Mouse (Mus musculus): ENCODE results near the gene Ric1. TPM values are rescaled to one million over a fixed set of nuclear protein-coding genes. Genes with fewer than 3 reads are reported as not detected.

Gene Ric1
- polyA plus RNA-seq, 2 experiments = 22.7 to 31.4 TPM

DNA sequence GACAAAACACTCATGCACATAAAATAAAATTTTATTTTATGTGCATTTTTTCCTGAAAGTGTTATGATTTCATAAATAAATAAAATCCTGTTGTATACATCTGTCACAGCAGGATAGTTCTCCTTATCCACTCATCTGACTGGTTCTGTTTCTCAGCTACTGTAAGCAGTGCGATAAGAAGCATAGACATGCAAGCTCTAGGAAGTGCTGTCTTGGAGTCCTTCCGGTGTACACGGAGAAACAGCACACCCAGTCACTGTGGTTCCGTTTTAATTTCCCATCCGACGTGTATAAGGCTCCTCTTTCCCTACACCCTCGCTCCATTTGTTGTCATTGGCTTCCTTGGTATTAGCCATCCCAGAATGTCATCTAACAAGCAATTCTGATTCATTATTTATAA lies 24.2 kb upstream of the Ric1 start:
- no peaks in the 10 kb centered on the region for H3K9me3 ChIP-seq (ENCODE audit: control insufficient read depth, low read length)
- ATAC-seq (ENCODE audit: low FRiP score, low read depth) (no peak), DNase-seq (ENCODE audit: low spot score) (no peak)
- H3K4me3 ChIP-seq (replicated peaks; ENCODE audit: low read length) = no peak overlapping the region
- no peak overlapping the region for H3K9ac ChIP-seq (ENCODE audit: low read depth, low read length, severe bottlenecking)
- H3K27me3 ChIP-seq (ENCODE audit: control insufficient read depth, insufficient read depth, low read length) = no peaks in the 10 kb centered on the region
- H3K4me2 ChIP-seq (replicated peaks; ENCODE audit: low read depth, low read length, severe bottlenecking) = no peak overlapping the region
- no peaks in the 10 kb centered on the region for H3K36me3 ChIP-seq (ENCODE audit: control insufficient read depth, insufficient read depth, low read length)
- TF ChIP-seq POLR2A (IDR thresholded peaks at IDR 0.05; ENCODE audit: borderline replicate concordance, extremely low read depth, insufficient read depth, insufficient read length) = no peak
- WGBS = 82% methylated on average over 7 of the region's 7 CpGs
- no peak overlapping the region for H3K27ac ChIP-seq (replicated peaks; ENCODE audit: low read depth, low read length)
- no peaks in the 10 kb centered on the region for H3K4me1 ChIP-seq (ENCODE audit: control insufficient read depth, insufficient read depth, low read length)

DNA sequence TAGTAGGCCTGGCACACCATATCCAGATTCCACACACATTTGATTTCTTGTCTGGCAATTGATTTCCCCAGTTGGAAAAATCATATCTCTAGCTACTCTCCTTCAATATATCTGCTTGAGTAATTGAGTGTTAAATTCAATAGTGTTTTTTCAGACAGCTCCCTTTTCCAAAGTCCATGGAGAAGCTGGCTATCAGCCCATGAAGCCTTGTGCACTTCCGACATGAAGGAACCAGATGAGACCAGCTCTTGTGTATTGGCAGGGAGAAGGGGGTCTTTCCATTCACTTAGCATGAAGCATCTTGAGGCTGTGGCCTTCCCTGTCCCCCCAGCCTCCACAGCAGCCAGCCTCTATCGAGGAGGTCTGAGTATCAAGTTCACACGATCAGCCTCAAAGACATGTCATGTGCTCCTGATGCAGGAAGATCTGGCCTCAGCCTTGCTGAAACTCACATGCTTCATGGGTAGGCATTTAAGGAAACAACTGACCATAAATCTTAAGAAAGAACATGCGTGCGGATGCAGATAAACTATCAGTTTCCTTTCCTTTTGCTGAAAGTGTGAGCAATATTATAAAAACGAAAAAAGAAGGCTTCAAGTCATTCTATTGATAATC lies 23.1 kb upstream of the Ric1 start:
- Histone ChIP-seq H3K27ac (replicated peaks; ENCODE audit: low read depth, low read length) (no peak overlapping the region), H3K9me3 (ENCODE audit: control insufficient read depth, low read length) (no peaks in the 10 kb centered on the region), H3K9ac (ENCODE audit: low read depth, low read length, severe bottlenecking) (no peak overlapping the region), H3K4me3 (replicated peaks; ENCODE audit: low read length) (no peak overlapping the region), H3K27me3 (ENCODE audit: control insufficient read depth, insufficient read depth, low read length) (no peaks in the 10 kb centered on the region), H3K4me1 (ENCODE audit: control insufficient read depth, insufficient read depth, low read length) (no peaks in the 10 kb centered on the region), H3K36me3 (ENCODE audit: control insufficient read depth, insufficient read depth, low read length) (no peaks in the 10 kb centered on the region), H3K4me2 (replicated peaks; ENCODE audit: low read depth, low read length, severe bottlenecking) (no peak overlapping the region)
- DNase-seq (ENCODE audit: low spot score) = no peak
- TF ChIP-seq POLR2A (IDR thresholded peaks at IDR 0.05; ENCODE audit: borderline replicate concordance, extremely low read depth, insufficient read depth, insufficient read length) = no peak
- WGBS = 72% methylated on average over 6 of the region's 6 CpGs
- ATAC-seq (ENCODE audit: low FRiP score, low read depth) = no peak

DNA sequence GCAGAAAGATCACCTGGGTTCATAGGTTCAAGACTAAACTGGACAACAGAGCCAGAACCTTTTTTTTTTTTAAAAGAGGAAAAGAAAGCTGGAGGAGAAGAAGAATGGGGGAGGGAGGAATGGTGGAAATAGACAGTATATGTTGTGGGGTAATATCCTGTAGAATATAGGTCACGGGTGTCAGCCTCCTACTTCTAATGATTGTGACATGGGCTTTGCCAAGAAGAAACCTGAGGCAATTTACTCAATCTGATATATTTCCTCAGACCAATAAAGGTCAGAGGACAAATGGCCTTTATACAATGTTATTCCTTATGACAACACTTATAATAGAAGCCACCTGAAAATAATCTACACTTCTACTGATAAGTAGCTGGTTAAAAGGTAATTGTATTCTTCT lies 21.7 kb upstream of the Ric1 start:
- no peak for TF ChIP-seq POLR2A (IDR thresholded peaks at IDR 0.05; ENCODE audit: borderline replicate concordance, extremely low read depth, insufficient read depth, insufficient read length)
- ATAC-seq (ENCODE audit: low FRiP score, low read depth) = no peak
- no peaks in the 10 kb centered on the region for H3K36me3 ChIP-seq (ENCODE audit: control insufficient read depth, insufficient read depth, low read length)
- no peak overlapping the region for H3K27ac ChIP-seq (replicated peaks; ENCODE audit: low read depth, low read length)
- no peak overlapping the region for H3K4me2 ChIP-seq (replicated peaks; ENCODE audit: low read depth, low read length, severe bottlenecking)
- H3K4me1 ChIP-seq (ENCODE audit: control insufficient read depth, insufficient read depth, low read length) = no peaks in the 10 kb centered on the region
- H3K9ac ChIP-seq (ENCODE audit: low read depth, low read length, severe bottlenecking) = no peak overlapping the region
- no peak overlapping the region for H3K4me3 ChIP-seq (replicated peaks; ENCODE audit: low read length)
- no peaks in the 10 kb centered on the region for H3K9me3 ChIP-seq (ENCODE audit: control insufficient read depth, low read length)
- WGBS = 78% methylated on average over 1 of the region's 1 CpGs
- DNase-seq (ENCODE audit: low spot score) = no peak
- H3K27me3 ChIP-seq (ENCODE audit: control insufficient read depth, insufficient read depth, low read length) = no peaks in the 10 kb centered on the region

DNA sequence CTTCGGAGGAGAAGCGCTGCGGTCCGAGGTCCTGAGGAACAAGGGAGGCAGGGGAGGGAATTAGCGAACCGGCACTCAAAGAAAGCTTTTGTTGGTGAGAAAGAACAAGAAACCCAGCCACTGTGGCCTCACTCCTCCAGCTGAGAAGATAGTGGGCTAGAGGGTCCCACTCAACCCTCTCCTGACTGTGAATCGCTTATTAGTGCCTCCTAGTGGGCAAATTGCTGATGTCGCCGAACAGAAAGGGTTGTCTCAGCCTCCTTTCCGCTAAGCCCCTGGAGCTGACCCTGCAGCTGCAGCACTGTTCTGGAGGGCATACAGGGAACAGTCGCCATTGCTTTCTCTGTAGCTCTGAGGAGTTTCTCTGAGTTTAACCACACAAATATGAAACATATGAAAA lies 21.0 kb upstream of the Ric1 start:
- no peaks in the 10 kb centered on the region for H3K27me3 ChIP-seq (ENCODE audit: control insufficient read depth, insufficient read depth, low read length)
- TF ChIP-seq POLR2A (IDR thresholded peaks at IDR 0.05; ENCODE audit: borderline replicate concordance, extremely low read depth, insufficient read depth, insufficient read length) = no peak
- H3K4me3 ChIP-seq (replicated peaks; ENCODE audit: low read length) = no peak overlapping the region
- no peaks in the 10 kb centered on the region for H3K36me3 ChIP-seq (ENCODE audit: control insufficient read depth, insufficient read depth, low read length)
- no peaks in the 10 kb centered on the region for H3K9me3 ChIP-seq (ENCODE audit: control insufficient read depth, low read length)
- peak overlapping the region; percentile 26 for H3K4me2 ChIP-seq (replicated peaks; ENCODE audit: low read depth, low read length, severe bottlenecking)
- ATAC-seq (ENCODE audit: low FRiP score, low read depth) = peak; percentile 62
- 0 out of 2 replicates have a peak overlapping the region, but pooled peaks have one; percentile 32 for H3K9ac ChIP-seq (ENCODE audit: low read depth, low read length, severe bottlenecking)
- WGBS = 62% methylated on average over 11 of the region's 11 CpGs
- DNase-seq (ENCODE audit: low spot score) = no peak
- no peaks in the 10 kb centered on the region for H3K4me1 ChIP-seq (ENCODE audit: control insufficient read depth, insufficient read depth, low read length)
- H3K27ac ChIP-seq (replicated peaks; ENCODE audit: low read depth, low read length) = no peak overlapping the region

DNA sequence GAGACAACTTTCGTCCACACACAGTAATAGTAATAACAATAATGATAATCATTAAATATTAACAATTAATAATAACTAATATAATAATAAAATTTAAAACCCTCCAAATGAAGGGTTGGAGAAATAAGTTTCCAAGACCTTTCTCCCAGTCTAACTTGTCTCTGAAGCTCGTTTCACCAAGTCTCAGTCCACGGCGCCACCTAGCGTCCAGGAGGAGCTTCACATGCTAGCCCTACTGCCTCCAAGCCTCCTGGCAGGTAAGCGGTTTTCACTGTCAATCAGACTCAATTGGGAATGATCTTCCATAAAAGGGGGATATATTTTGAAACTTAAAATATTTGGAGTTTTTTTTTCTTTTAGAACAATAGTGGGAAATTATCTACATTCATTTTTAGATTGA lies 20.6 kb upstream of the Ric1 start:
- Histone ChIP-seq H3K4me1 (ENCODE audit: control insufficient read depth, insufficient read depth, low read length) (no peaks in the 10 kb centered on the region), H3K27me3 (ENCODE audit: control insufficient read depth, insufficient read depth, low read length) (no peaks in the 10 kb centered on the region), H3K4me3 (replicated peaks; ENCODE audit: low read length) (no peak overlapping the region), H3K27ac (replicated peaks; ENCODE audit: low read depth, low read length) (no peak overlapping the region), H3K4me2 (replicated peaks; ENCODE audit: low read depth, low read length, severe bottlenecking) (peak overlapping the region; percentile 26), H3K36me3 (ENCODE audit: control insufficient read depth, insufficient read depth, low read length) (no peaks in the 10 kb centered on the region), H3K9me3 (ENCODE audit: control insufficient read depth, low read length) (no peaks in the 10 kb centered on the region), H3K9ac (ENCODE audit: low read depth, low read length, severe bottlenecking) (no peak overlapping the region)
- 10% methylated on average over 6 of the region's 6 CpGs for WGBS
- DNase-seq (ENCODE audit: low spot score) (peak; percentile 55), ATAC-seq (ENCODE audit: low FRiP score, low read depth) (no peak; the same call in 1 of the 2 replicates)
- no peak for TF ChIP-seq POLR2A (IDR thresholded peaks at IDR 0.05; ENCODE audit: borderline replicate concordance, extremely low read depth, insufficient read depth, insufficient read length)

All from limb, embryonic 14.5 days (tissue).